Mouse (Mus musculus) forebrain, embryonic 15.5 days (tissue): ENCODE results near the gene Kat6b. TPM values are rescaled to one million over a fixed set of nuclear protein-coding genes. Genes with fewer than 3 reads are reported as not detected.
A peak's percentile ranks its signal among the peaks of the same experiment; 100 is the strongest.
"Not testable (repeated sequence)": the region's sequence is repeated elsewhere in the genome, so short reads cannot be mapped to it uniquely, and the experiment has no call there.

Experiments used
- ATAC-seq: fragments of 200-750 bp; cut with Nextera tagmentation; replicated peaks from 2 replicates; pipeline ENCODE4 v1.8.0; 2017; ENCODE audit warnings: mild to moderate bottlenecking, moderate TSS enrichment, moderate library complexity
- H3K27ac ChIP-seq: fragments of 300-500 bp; sonication (generic); replicated peaks from 2 replicates; pipeline ENCODE4 v1.5.1; 2015; ENCODE audit warnings: mild to moderate bottlenecking, inconsistent platforms
- H3K27me3 ChIP-seq: fragments of 300-500 bp; sonication (generic); 2 replicates; pipeline ENCODE4 v1.6.1; 2015; ENCODE audit warnings: inconsistent platforms
- H3K36me3 ChIP-seq: fragments of 300-500 bp; sonication (generic); 2 replicates; pipeline ENCODE4 v1.6.1; 2015; ENCODE audit warnings: mild to moderate bottlenecking, inconsistent platforms
- H3K4me1 ChIP-seq: fragments of 300-500 bp; sonication (generic); 2 replicates; pipeline ENCODE4 v1.6.1; 2015; ENCODE audit warnings: inconsistent platforms
- H3K4me2 ChIP-seq: fragments of 300-500 bp; sonication (generic); replicated peaks from 2 replicates; pipeline ENCODE4 v1.6.1; 2015; ENCODE audit warnings: mild to moderate bottlenecking, inconsistent platforms
- H3K4me3 ChIP-seq: fragments of 300-500 bp; sonication (generic); 2 replicates; pipeline ENCODE4 v1.5.1; 2015; ENCODE audit warnings: mild to moderate bottlenecking, inconsistent platforms
- H3K9ac ChIP-seq: fragments of 300-500 bp; sonication (generic); replicated peaks from 2 replicates; pipeline ENCODE4 v1.6.1; 2015; ENCODE audit warnings: mild to moderate bottlenecking, inconsistent platforms
- H3K9me3 ChIP-seq: fragments of 300-500 bp; sonication (generic); 2 replicates; pipeline ENCODE4 v1.6.1; 2016; ENCODE audit warnings: inconsistent platforms
- WGBS: fragments of 180-500 bp; shearing (Covaris S2); methylation state at CpG from one replicate; pipeline ENCODE4 v1.1.7; 2015; ENCODE audit warnings: mixed read lengths; 5-methylcytosine and 5-hydroxymethylcytosine counted together
- polyA plus RNA-seq: library from polyadenylated mRNA; unstranded; fragments of >200 nt; fragmentation: Nextera tagmentation; extraction: Ambion mirVana; gene quantifications from 2 replicates; pipeline ENCODE4 v1.2.1, GENCODE M21; 2015

Kat6b gene
- polyA plus RNA-seq, 1 experiment from 2014 or later: 29.5 TPM

- Histone ChIP-seq H3K9ac (no peak overlapping the region), H3K36me3 (no peaks in the 10 kb centered on the region), H3K9me3 (no peaks in the 10 kb centered on the region), H3K27ac (no peak overlapping the region), H3K4me1 (peaks cover 19% of the 10 kb centered on the region), H3K27me3 (no peaks in the 10 kb centered on the region), H3K4me3 (no peak overlapping the region), H3K4me2 (no peak overlapping the region)
- 78% methylated on average over 3 of the region's 3 CpGs for whole genome bisulfite sequencing
- no peak for ATAC-seq
Observed at GRCm38 (mm10) chr14:21509111-21509905, 28.1 kb downstream of the Kat6b start.

GRCm38 (mm10) chr14:21511438-21511837, 30.2 kb downstream of the Kat6b start:
- no peaks in the 10 kb centered on the region for H3K27me3 ChIP-seq
- H3K4me1 ChIP-seq: peaks cover 22% of the 10 kb centered on the region
- H3K4me2 ChIP-seq: no peak overlapping the region
- WGBS: 71% methylated on average over 6 of the region's 6 CpGs
- no peak overlapping the region for H3K4me3 ChIP-seq
- H3K9ac ChIP-seq: no peak overlapping the region
- no peak for ATAC-seq
- no peak overlapping the region for H3K27ac ChIP-seq
- peaks cover under 1% of the 10 kb centered on the region for H3K36me3 ChIP-seq
- H3K9me3 ChIP-seq: no peaks in the 10 kb centered on the region

- no peak overlapping the region for H3K4me2 ChIP-seq
- no peak overlapping the region for H3K27ac ChIP-seq
- ATAC-seq: no peak
- H3K27me3 ChIP-seq: no peaks in the 10 kb centered on the region
- WGBS: 89% methylated on average over 5 of the region's 5 CpGs
- peaks cover 20% of the 10 kb centered on the region for H3K36me3 ChIP-seq
- H3K9ac ChIP-seq: no peak overlapping the region
- peaks cover 37% of the 10 kb centered on the region for H3K4me1 ChIP-seq
- no peak overlapping the region for H3K4me3 ChIP-seq
- H3K9me3 ChIP-seq: no peaks in the 10 kb centered on the region
Observed at GRCm38 (mm10) chr14:21515505-21515904, 34.3 kb downstream of the Kat6b start.

GRCm38 (mm10) chr14:21519307-21519706, 38.1 kb downstream of the Kat6b start:
- Histone ChIP-seq H3K27ac (no peak overlapping the region), H3K4me2 (no peak overlapping the region)
- WGBS: 85% methylated on average over 3 of the region's 3 CpGs

GRCm38 (mm10) chr14:21520496-21520895, 39.3 kb downstream of the Kat6b start:
- Histone ChIP-seq H3K27me3 (no peaks in the 10 kb centered on the region), H3K4me3 (no peak overlapping the region), H3K9me3 (no peaks in the 10 kb centered on the region), H3K9ac (no peak overlapping the region), H3K4me1 (peaks cover 49% of the 10 kb centered on the region), H3K27ac (peak overlapping the region; percentile 21; the same call in 1 of the 2 replicates), H3K4me2 (no peak overlapping the region), H3K36me3 (peaks cover 20% of the 10 kb centered on the region)
- WGBS: 91% methylated on average over 7 of the region's 7 CpGs
- ATAC-seq: no peak

More at GRCm38 (mm10) chr14:21519307-21519706, 38.1 kb downstream of the Kat6b start:
- Histone ChIP-seq H3K9me3 (no peaks in the 10 kb centered on the region), H3K4me3 (no peak overlapping the region), H3K27me3 (no peaks in the 10 kb centered on the region), H3K9ac (no peak overlapping the region), H3K36me3 (peaks cover 20% of the 10 kb centered on the region), H3K4me1 (peaks cover 44% of the 10 kb centered on the region)
- ATAC-seq: no peak

GRCm38 (mm10) chr14:21521496-21521895, 40.3 kb downstream of the Kat6b start:
- H3K27me3 ChIP-seq, H3K9me3 ChIP-seq, ATAC-seq, H3K27ac ChIP-seq, H3K4me2 ChIP-seq, H3K9ac ChIP-seq, H3K4me3 ChIP-seq: not testable (repeated sequence)
- Histone ChIP-seq H3K4me1 (peaks cover 56% of the 10 kb centered on the region), H3K36me3 (peaks cover 19% of the 10 kb centered on the region)
- WGBS: 76% methylated on average over 4 of the region's 4 CpGs

- ATAC-seq: no peak
- Histone ChIP-seq H3K9ac (no peak overlapping the region), H3K27ac (no peak overlapping the region), H3K36me3 (peaks cover 10% of the 10 kb centered on the region), H3K27me3 (no peaks in the 10 kb centered on the region), H3K4me1 (peaks cover 60% of the 10 kb centered on the region), H3K9me3 (no peaks in the 10 kb centered on the region), H3K4me3 (no peak overlapping the region), H3K4me2 (no peak overlapping the region)
- 82% methylated on average over 16 of the region's 16 CpGs for WGBS
Observed at GRCm38 (mm10) chr14:21522312-21522978, 41.2 kb downstream of the Kat6b start.

GRCm38 (mm10) chr14:21523234-21523633, 42.0 kb downstream of the Kat6b start:
- ATAC-seq: no peak
- H3K9ac ChIP-seq: no peak overlapping the region
- peaks cover 63% of the 10 kb centered on the region for H3K4me1 ChIP-seq
- H3K9me3 ChIP-seq: no peaks in the 10 kb centered on the region
- H3K27ac ChIP-seq: peak overlapping the region; percentile 62
- H3K4me3 ChIP-seq: no peak overlapping the region
- H3K4me2 ChIP-seq: no peak overlapping the region; the same call in 1 of the 2 replicates
- 27% methylated on average over 9 of the region's 9 CpGs for WGBS
- H3K36me3 ChIP-seq: 0 out of 2 replicates have a peak, but pooled peaks cover 4% of the 10 kb centered on the region
- no peaks in the 10 kb centered on the region for H3K27me3 ChIP-seq

GRCm38 (mm10) chr14:21523851-21524441, 42.7 kb downstream of the Kat6b start:
- H3K9me3 ChIP-seq: no peaks in the 10 kb centered on the region
- no peaks in the 10 kb centered on the region for H3K27me3 ChIP-seq
- peak overlapping the region; percentile 62 for H3K27ac ChIP-seq
- no peak overlapping the region for H3K4me3 ChIP-seq
- peak; percentile 49; the same call in 1 of the 2 replicates for ATAC-seq
- H3K9ac ChIP-seq: no peak overlapping the region
- H3K4me1 ChIP-seq: peaks cover 63% of the 10 kb centered on the region
- no peak overlapping the region for H3K4me2 ChIP-seq
- H3K36me3 ChIP-seq: no peaks in the 10 kb centered on the region
- 26% methylated on average over 3 of the region's 3 CpGs for WGBS

GRCm38 (mm10) chr14:21525674-21526073, 44.4 kb downstream of the Kat6b start:
- Histone ChIP-seq H3K36me3 (no peaks in the 10 kb centered on the region), H3K9me3 (no peaks in the 10 kb centered on the region), H3K27me3 (no peaks in the 10 kb centered on the region), H3K4me2 (no peak overlapping the region), H3K4me3 (no peak overlapping the region), H3K9ac (no peak overlapping the region), H3K4me1 (peaks cover 59% of the 10 kb centered on the region), H3K27ac (no peak overlapping the region)
- ATAC-seq: no peak
- 49% methylated on average over 4 of the region's 4 CpGs for WGBS

- ATAC-seq: no peak
Observed at GRCm38 (mm10) chr14:21533566-21533965, 52.3 kb downstream of the Kat6b start.

GRCm38 (mm10) chr14:21534066-21534465, 52.8 kb downstream of the Kat6b start:
- peak overlapping the region; percentile 18 for H3K4me2 ChIP-seq
- ATAC-seq: peak; percentile 69; the same call in 1 of the 2 replicates
- H3K27me3 ChIP-seq: no peaks in the 10 kb centered on the region
- peaks cover 49% of the 10 kb centered on the region for H3K4me1 ChIP-seq
- peak overlapping the region; percentile 72 for H3K27ac ChIP-seq
- no peak overlapping the region for H3K4me3 ChIP-seq
- H3K36me3 ChIP-seq: no peaks in the 10 kb centered on the region
- no peaks in the 10 kb centered on the region for H3K9me3 ChIP-seq
- 36% methylated on average over 2 of the region's 2 CpGs for WGBS
- H3K9ac ChIP-seq: no peak overlapping the region

More at GRCm38 (mm10) chr14:21533566-21533965, 52.3 kb downstream of the Kat6b start:
- Histone ChIP-seq H3K9me3 (no peaks in the 10 kb centered on the region), H3K27me3 (no peaks in the 10 kb centered on the region), H3K4me1 (peaks cover 54% of the 10 kb centered on the region), H3K9ac (no peak overlapping the region), H3K4me2 (no peak overlapping the region; the same call in 1 of the 2 replicates), H3K27ac (peak overlapping the region; percentile 72), H3K36me3 (no peaks in the 10 kb centered on the region), H3K4me3 (no peak overlapping the region)
- 16% methylated on average over 4 of the region's 4 CpGs for WGBS
